Mouse (Mus musculus) erythroblast, embryonic 14.5 days (primary cell): ENCODE measurements around the gene Cep57l1. TPM values are rescaled to one million over a fixed set of nuclear protein-coding genes. Genes with fewer than 3 reads are reported as not detected.
A peak's percentile ranks its signal among the peaks of the same experiment; 100 is the strongest.
"Not testable (repeated sequence)": the region's sequence is repeated elsewhere in the genome, so short reads cannot be mapped to it uniquely, and the experiment has no call there.

Experiments
- H3K27me3 ChIP-seq: 2 replicates; pipeline ENCODE4 v1.6.1; 2012; ENCODE audit warnings: inconsistent platforms; ENCODE audit not compliant: control insufficient read depth
- H3K36me3 ChIP-seq: 2 replicates; pipeline ENCODE4 v1.6.1; 2012; ENCODE audit warnings: mild to moderate bottlenecking, inconsistent platforms; ENCODE audit not compliant: control insufficient read depth
- H3K4me1 ChIP-seq: 2 replicates; pipeline ENCODE4 v1.6.1; 2012; ENCODE audit warnings: inconsistent platforms; ENCODE audit not compliant: control insufficient read depth
- H3K4me3 ChIP-seq: replicated peaks from 2 replicates; pipeline ENCODE3; 2012; ENCODE audit warnings: moderate library complexity, mild to moderate bottlenecking, inconsistent platforms
- H3K9me3 ChIP-seq: 2 replicates; pipeline ENCODE4 v1.6.1; 2012; ENCODE audit warnings: low read length, inconsistent platforms, mixed read lengths; ENCODE audit not compliant: control insufficient read depth
- GATA1 ChIP-seq: IDR thresholded peaks from 2 replicates; pipeline ENCODE4 v1.6.1; 2012; ENCODE audit warnings: low read length, inconsistent platforms, mixed read lengths
- TAL1 ChIP-seq: IDR thresholded peaks from 3 replicates; pipeline ENCODE4 v1.6.1; 2012; ENCODE audit warnings: low read length, inconsistent platforms, mixed read lengths
- polyA plus RNA-seq: library from polyadenylated mRNA; stranded (reverse); fragments of >175 nt; gene quantifications from 2 replicates; pipeline ENCODE4 v1.2.3, GENCODE M21; 2012

Gene Cep57l1
- polyA plus RNA-seq, 1 experiment, result 0.10 TPM

GRCm38 (mm10) chr10:41819307-41819706 is 9.6 kb upstream of the Cep57l1 start:
- no peak overlapping the region for H3K4me3 ChIP-seq
- H3K36me3 ChIP-seq, result peaks cover 3% of the 10 kb centered on the region
- H3K4me1 ChIP-seq, result peaks cover 25% of the 10 kb centered on the region
- no peaks in the 10 kb centered on the region for H3K9me3 ChIP-seq
- H3K27me3 ChIP-seq, result no peaks in the 10 kb centered on the region
- TF ChIP-seq TAL1, result no peak
- no peak for TF ChIP-seq GATA1

DNA sequence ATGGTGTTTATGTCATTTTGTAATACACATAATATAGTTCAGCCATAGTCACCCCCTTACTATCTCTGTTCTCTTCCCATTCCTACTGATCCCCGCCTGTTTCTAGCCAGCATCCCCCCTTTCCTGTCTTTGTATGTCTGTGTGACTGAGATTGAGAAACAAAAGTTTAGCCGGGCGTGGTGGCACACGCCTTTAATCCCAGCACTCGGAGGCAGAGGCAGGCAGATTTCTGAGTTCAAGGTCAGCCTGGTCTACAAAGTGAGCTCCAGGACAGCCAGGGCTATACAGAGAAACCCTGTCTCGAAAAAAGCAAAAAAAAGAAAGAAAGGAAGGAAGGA is 9.0 kb upstream of the Cep57l1 start:
- H3K27me3 ChIP-seq, H3K9me3 ChIP-seq, H3K4me3 ChIP-seq, H3K36me3 ChIP-seq: not testable (repeated sequence)
- peaks cover 29% of the 10 kb centered on the region for H3K4me1 ChIP-seq

DNA sequence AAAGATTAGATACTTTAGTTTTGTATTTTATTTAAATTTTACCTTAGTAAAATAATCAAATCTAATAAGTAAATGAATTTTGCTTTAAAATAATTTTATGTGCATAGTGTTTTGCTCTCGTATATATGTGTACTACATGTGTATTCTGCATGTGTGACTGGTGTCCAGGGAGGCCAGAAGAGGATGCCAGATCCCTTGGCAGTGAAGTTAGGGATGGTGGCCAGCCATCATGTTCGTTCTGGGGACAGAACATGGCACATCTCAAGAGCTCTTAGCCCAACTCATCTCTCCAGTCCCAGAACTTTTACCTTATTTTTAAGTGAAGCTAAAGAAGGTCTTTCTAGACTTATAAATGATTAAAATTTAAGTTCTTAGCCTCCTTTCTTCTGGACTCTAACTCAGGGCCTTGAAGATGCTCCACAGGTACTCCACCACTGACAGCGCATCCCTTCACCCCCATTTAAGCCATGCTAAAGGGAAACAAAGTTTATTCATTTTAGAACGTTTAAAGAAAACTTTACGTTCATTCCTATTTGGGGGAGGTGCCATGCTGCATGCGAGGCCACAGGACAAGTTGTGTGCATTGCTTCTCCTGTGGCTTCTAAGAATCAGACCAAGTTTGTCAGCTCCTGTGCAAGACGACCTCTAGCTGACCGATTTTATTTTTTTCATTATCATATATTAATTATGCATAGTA is 8.5 kb upstream of the Cep57l1 start:
- Histone ChIP-seq H3K4me1 (peaks cover 34% of the 10 kb centered on the region), H3K36me3 (peaks cover 4% of the 10 kb centered on the region), H3K27me3 (no peaks in the 10 kb centered on the region), H3K4me3 (no peak overlapping the region), H3K9me3 (no peaks in the 10 kb centered on the region)
- no peak for TF ChIP-seq GATA1
- TF ChIP-seq TAL1, result no peak

- Histone ChIP-seq H3K27me3 (no peaks in the 10 kb centered on the region), H3K9me3 (no peaks in the 10 kb centered on the region), H3K4me1 (peaks cover 47% of the 10 kb centered on the region), H3K4me3 (no peak overlapping the region), H3K36me3 (peaks cover 4% of the 10 kb centered on the region)
- no peak for TF ChIP-seq TAL1
- no peak for TF ChIP-seq GATA1
Measured at GRCm38 (mm10) chr10:41816516-41816915, 6.8 kb upstream of the Cep57l1 start.

GRCm38 (mm10) chr10:41814305-41814853 is 4.7 kb upstream of the Cep57l1 start:
- TF ChIP-seq TAL1 (no peak), GATA1 (peak; percentile 75)
- Histone ChIP-seq H3K27me3 (no peaks in the 10 kb centered on the region), H3K9me3 (no peaks in the 10 kb centered on the region), H3K36me3 (peaks cover 4% of the 10 kb centered on the region), H3K4me3 (peak overlapping the region; percentile 35), H3K4me1 (peaks cover 55% of the 10 kb centered on the region)

GRCm38 (mm10) chr10:41812566-41812965 is 2.9 kb upstream of the Cep57l1 start:
- peaks cover 6% of the 10 kb centered on the region for H3K36me3 ChIP-seq
- no peaks in the 10 kb centered on the region for H3K9me3 ChIP-seq
- no peak for TF ChIP-seq TAL1
- no peak for TF ChIP-seq GATA1
- peak overlapping the region; percentile 87 for H3K4me3 ChIP-seq
- no peaks in the 10 kb centered on the region for H3K27me3 ChIP-seq
- H3K4me1 ChIP-seq, result peaks cover 66% of the 10 kb centered on the region

DNA sequence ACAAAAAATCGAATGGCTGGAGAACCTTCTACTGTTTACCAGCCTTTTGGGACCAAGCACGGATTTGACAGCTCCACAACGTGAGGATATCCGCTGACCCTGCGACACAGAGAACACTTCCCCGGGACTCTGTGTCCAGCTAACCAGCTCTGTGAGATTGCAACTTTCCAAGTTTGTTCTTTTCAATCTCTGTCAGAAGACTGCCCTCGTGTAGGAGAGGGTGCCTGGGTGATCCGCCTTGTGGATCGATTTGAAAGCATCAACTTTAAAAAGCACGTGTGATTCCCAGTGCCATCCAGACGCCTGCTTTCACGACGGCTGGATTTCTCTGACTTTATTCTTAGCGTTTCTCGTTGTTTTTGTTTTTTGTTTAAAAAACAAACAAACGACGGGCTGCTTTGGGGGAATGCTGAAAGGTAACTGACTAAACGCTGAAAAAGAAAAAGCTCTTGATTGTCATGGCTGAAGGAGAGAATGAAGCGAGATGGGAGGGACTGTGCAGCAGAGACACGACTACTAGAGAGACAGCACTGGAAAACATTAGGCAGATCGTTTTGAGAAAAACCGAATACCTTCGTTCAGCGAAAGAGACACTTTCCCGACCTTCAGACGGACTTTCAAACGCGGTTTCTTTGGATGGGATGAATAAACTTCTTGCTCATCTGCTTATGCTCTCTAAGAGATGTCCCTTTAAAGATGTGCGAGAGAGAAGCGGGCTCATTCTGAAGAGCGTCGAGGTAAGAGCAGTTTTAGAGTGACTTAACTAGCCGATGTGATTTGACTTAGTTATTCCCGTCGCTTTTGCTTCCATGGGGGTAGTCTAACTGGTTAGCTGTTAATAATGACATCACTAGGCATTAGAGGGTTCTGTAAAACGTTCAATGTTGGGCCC is 1.1 kb upstream of the Cep57l1 start:
- TF ChIP-seq TAL1, result no peak
- no peak for TF ChIP-seq GATA1
- H3K36me3 ChIP-seq, result peaks cover 12% of the 10 kb centered on the region
- no peaks in the 10 kb centered on the region for H3K27me3 ChIP-seq
- H3K9me3 ChIP-seq, result no peaks in the 10 kb centered on the region
- H3K4me1 ChIP-seq, result peaks cover 60% of the 10 kb centered on the region
- H3K4me3 ChIP-seq, result peak overlapping the region; percentile 87

GRCm38 (mm10) chr10:41809080-41809770 is 446 bp downstream of the Cep57l1 start:
- H3K4me1 ChIP-seq, result peaks cover 49% of the 10 kb centered on the region
- H3K4me3 ChIP-seq, result peak overlapping the region; percentile 87
- TF ChIP-seq GATA1, result no peak
- TF ChIP-seq TAL1, result no peak
- H3K36me3 ChIP-seq, result peaks cover 14% of the 10 kb centered on the region
- no peaks in the 10 kb centered on the region for H3K27me3 ChIP-seq
- no peaks in the 10 kb centered on the region for H3K9me3 ChIP-seq
